Mouse (Mus musculus): ENCODE measurements around the gene Tnfrsf25.

Gene Tnfrsf25

DNA sequence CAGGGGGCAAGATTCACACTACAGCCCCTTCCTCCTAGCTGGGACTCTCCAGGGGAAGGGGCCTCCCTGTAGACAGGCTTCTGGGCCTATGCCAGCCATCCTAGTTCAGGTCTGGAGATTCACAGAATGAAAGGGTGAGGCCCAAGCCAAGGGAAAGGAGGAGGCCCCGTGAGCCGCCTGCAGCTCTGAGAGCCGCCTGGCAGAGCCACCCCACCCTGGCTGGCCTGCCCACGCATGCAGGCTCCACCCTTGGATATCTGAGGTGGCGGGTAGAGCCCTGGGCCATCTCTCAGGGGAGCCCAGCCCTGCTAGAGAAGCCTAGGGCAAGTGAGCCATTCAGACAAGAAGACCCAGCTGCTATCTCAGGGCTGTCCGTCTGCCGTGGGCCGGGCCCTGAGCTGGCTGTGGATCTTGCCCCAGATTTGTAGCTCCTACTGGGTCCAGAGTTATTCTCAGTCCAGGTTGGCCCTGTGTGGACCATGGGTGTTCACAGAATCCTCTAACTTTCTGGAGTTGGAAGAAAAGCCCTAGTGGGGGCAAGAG is 22.9 kb upstream of the Tnfrsf25 start:
- DNase-seq (ENCODE audit: low spot score): no peak

DNA sequence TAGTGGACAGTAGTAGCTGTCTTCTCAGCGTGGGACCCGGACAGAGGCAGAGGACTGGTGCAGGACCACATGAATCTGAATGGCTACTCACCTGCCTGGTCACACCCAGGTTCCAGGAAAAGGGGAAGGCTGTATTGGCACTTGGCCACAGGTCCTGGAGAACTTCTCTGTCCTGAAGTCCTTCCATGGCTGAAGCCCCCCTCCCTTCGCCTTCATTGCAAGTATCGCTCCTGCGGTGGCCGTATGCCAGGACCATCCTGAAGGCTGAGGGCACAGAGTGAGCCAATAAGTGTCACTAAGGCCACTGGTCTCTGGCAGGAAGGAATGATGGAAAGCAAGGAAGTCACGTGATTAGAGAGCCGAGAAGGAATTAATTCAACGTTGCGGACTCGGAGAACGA is 21.5 kb upstream of the Tnfrsf25 start:
- DNase-seq (ENCODE audit: low spot score): no peak

DNA sequence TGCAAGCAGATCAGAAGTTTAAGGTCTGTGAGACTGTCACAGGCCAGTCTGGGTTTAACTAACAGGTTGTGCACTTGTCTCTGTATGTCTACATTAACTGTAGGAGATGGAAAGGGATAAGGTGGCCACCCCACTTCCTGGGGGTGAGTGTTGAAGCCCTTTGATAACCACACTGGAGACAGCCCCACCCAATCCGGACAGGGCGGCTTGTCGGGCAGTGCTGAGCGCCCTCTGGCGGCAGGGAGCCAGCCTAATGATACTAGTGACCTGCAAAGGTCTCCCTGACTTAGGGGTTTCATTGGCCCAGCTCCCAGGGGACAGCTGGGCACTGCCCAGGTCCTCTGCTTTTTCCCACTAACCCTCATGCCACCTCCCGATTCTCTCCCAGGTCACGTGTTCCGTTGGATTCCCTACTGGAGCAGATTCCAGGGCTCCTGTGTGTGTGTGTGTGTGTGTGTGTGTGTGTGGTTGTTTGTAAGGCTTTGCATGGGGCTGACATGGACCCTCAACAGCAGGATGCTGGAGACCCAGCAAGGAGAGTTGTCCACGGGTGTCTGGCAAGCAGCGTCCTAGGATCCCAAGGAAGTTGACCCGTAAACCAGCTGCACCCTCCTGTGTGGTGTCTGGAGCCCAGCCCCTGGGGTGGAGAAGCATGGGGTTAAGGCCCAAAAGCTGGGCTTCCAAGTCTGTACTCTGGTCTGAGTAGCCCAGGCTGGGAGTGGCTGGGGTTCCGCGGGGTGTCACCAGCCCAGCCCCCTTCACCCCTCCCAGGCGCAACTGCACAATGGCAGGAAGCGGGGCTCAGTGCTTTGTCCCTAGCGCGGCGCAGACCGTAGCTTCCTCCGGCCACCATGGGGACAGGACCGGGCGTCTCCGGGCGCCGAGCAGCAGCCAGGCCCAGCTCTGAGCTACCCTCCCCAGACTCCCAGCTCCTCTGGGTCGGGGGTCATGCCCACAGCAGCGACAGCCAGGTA is 19.5 kb upstream of the Tnfrsf25 start:
- peak; percentile 78 for DNase-seq (ENCODE audit: low spot score)

DNA sequence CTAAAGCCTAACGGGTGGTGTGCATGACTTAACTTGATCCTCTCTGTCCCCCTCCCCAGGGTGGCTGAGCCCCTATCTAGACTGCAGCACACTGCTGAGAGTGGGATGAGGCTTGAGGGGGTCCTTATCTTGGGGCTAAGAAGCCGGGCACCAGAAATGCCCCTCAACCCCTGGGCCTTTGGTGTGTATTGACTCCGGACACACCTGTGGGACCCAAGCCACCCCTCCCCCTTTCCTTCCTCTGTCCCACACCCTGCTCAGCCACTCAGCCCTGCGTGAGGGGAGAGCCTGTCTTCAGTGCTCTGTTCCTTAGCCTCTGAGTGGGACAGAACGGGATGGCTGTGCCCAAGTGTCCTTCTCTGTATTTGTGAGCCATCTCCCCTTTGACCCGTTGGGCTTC is 18.8 kb upstream of the Tnfrsf25 start:
- DNase-seq (ENCODE audit: low spot score): no peak

DNA sequence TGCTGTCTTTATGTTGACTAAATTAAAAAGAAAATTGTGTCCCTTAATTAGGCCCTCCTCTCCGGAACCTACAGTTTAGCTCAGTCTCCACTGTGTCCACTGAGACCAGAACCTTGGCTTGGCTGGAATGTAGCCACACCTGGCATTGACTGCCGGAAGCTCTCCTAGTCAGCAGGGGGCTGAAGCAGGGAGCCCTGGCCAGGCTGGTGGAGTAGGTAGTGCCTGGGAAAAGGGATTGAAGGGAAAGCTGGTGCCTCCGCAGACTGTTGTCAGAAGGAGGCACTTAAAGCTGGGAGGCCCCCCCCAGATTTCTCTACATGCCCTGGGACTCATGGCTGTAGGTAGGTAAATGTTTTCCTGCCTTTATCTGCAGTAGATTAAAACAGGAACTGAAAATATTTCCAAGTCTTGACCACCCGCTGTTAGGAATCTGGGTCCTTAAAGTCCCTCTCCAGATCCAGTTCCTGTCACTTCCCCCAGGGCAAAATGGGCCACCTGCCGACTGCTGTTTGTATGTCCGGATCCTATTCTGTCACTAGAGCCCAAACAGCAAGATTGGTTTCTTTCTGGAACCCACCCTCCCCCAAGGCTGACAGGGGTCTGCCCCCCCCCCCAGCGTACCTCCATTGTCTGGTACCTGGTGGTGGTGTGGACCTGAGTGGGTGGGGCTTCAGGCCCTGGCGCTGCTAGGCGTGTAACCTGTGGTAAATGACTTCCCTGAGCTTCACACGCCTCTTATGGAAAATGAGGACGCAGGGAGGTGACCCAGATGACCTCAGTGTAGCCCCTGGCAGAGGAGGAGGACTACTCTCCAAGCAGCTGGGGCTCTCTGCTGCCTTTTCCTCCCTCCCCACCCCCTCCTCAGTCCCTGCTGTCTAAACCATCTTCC is 17.6 kb upstream of the Tnfrsf25 start:
- DNase-seq (ENCODE audit: low spot score): no peak

DNA sequence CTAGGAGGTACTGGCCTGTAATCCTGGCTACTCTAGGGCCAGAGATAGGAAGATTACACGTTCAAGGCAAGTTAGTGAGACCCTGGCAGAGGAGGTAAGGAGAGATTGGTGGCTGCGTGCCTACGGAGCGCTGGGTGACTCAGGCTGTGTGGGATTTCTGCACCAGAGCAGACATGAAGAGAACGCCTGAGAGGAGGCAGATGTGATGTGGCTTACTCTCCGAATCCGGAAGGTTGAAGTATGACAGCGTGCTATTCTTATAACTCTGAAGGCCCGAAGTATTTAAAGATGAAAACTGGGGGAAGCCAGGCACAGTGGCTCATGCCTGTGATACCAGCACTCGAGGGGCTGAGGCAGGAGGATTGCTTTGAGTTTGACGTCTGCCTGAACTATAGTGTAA is 15.2 kb upstream of the Tnfrsf25 start:
- DNase-seq (ENCODE audit: low spot score): no peak

DNA sequence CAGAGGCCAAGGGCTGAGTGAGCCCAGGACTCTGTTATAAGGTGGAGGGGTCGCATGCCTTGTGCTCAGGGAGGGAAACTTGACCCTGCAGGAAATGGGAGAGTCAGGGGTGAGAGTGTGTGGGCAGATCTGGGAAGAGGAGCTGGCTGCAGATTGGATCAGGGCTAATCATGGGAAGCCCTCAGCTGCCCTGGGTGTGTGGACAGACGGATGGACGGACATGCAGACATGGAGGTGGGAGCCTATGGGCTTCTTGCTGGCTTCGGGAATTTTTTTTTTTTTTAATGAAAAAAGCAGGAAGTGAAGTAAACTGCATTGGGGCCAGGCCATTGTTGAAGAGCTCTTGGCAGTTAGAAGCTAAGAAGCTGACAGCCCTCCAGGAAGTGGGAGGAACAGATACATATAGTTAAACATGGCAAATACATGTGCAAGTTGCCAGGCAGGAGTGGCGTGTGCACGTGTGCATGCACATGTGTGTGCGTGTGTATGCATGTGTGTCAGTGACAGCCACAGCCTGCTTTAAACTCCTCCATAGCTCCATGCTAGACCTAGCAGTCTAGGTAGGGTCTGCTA is 14.6 kb upstream of the Tnfrsf25 start:
- no peak for DNase-seq (ENCODE audit: low spot score)

DNA sequence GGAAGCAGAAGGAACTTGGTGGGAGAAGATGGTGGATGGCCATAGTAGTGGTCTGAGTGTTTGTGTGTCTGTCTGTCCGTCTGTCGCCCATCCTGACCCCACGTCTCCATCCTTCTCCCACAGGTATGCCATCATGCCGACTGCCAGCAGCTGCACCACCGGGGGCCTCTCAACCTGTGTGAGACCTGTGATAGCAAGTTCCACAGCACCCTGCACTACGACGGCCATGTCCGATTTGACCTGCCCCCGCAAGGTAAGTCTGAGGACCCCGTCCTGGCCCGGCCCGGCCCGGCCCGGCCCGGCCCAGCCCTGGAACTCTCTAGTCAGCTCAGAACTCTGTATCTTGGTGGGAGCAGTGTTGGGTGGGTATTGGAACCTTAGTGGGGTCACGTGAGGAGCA is 13.8 kb upstream of the Tnfrsf25 start:
- DNase-seq (ENCODE audit: low spot score): no peak

DNA sequence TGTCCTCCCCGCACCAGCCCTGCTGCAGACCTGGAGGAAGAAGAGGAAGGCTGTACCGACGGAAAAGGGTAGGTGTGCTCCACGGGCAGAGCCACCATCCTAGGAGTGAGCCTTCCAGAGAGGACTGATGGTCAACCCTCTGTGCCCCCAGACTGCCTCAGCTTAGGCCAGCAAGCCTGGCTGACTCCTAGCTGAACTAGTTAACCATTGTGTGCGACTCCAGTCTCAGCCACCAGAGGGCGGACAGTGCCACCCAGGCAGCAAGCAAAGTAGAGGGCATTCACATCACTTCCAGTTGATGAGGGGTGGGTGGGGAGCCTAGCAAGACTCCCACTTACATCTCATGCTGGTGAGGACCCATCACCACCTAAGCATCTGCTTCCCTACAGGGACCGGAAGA is 12.7 kb upstream of the Tnfrsf25 start:
- DNase-seq (ENCODE audit: low spot score): peak; percentile 72

DNA sequence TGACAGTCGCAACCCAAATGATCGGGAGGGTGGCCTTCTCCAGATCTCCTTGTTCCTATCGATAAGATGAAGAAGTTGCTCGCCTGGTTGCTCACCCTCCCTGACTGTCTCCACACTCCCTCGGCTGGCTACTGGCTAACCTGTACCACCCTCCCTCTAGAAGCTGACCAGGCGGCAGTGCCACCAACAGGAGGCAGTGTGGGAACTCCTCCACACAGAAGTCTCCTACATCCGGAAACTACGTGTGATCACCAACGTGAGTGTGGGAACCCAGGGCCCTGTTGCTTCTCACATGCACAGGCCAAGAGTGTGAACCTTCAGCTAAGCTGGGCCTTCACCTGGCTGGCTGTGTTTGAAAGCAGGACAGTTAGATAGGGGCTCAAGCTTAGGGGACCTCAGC is 9.0 kb upstream of the Tnfrsf25 start:
- no peak for DNase-seq (ENCODE audit: low spot score)

DNA sequence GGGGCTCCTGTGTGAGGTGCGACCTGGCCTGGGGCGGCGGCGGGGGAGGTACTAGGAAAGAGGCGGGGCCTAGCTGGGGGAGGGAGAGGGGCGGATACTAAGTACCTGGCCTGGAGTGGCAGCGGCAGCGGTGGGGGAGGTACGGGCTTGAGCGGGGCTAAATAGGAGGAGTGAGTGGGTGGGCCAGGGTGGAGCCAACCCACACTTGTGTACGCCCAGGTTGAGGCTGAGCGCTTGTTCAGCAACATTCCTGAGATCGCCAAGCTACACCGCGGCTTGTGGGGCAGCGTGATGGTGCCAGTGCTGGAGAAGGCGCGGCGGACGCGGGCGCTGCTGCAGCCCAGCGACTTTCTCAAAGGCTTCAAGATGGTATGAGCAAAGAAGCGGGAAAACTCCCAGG is 8.2 kb upstream of the Tnfrsf25 start:
- peak; percentile 50 for DNase-seq (ENCODE audit: low spot score)

DNA sequence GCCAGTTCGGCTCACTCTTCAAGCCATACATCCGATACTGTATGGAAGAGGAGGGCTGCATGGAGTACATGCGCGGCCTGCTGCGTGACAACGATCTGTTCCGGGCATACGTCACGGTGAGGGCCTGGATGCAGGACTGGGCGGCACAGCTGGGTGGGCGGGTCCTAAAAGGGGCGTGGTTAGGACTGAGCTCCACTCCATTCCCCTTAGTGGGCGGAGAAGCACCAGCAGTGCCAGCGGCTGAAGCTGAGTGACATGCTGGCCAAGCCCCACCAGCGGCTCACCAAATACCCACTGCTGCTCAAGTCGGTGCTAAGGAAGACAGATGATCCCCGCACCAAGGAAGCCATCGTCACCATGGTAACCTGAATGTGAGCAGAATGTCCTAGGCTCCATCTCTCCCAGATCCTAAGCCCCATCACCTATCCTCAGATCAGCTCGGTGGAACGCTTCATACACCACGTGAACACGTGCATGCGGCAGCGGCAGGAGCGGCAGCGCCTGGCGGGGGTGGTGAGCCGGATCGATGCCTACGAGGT is 7.7 kb upstream of the Tnfrsf25 start:
- peak; percentile 57 for DNase-seq (ENCODE audit: low spot score)

DNA sequence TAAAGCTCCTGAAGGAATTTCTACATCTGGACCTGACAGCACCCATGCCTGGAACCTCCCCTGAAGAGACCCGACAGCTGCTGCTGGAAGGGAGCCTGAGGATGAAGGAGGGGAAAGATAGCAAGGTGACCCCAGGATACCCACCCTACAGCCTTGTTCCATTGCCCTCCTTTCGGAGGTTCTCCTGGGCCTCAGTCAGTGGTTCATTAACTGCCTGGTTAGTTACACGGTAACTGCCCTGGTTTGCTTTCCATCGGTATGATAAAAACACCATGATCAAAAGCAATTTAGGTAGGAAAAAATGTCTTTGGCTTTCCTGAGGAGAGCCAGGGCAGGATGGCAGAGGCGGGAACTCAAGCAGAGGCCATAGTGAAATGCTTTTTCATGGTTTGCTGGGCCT is 7.1 kb upstream of the Tnfrsf25 start:
- DNase-seq (ENCODE audit: low spot score): no peak

DNA sequence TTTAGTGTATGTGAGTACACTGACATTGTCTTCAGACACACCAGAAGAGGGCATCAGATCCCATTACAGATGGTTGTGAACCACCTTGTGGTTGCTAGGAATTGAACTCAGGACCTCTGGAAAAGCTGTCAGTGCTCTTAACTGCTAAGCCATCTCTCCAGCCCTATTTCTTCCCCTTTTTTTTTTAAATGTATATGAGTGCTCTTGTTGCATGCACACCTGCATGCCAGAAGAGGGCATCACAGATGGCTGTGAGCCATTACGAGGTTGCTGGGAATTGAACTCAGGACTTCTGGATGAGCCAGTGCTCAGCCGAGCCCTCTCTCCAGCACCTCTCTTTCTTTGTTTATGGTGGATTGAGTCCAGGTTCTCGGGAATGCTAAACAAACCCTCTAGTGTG is 6.2 kb upstream of the Tnfrsf25 start:
- no peak for DNase-seq (ENCODE audit: low spot score)

DNA sequence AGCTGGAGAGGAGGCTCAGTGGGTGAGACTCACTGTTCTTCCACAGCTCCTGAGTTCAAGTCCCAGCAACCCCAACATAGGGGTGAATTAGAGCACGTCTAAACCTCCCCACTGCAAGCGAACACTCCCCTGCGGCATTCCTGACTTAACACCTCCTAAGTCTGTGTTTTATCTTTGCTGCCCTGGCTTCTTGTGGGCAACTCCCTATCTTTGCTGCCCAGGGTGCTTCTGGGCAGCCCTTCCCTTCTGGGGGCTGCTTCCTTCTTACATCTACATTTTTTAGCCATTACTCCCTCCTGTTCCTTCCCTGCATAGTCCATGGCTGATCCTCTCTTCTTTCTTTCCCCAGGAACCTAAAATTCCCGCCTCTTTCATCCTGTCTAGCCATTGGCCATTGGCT is 5.0 kb upstream of the Tnfrsf25 start:
- DNase-seq (ENCODE audit: low spot score): no peak

DNA sequence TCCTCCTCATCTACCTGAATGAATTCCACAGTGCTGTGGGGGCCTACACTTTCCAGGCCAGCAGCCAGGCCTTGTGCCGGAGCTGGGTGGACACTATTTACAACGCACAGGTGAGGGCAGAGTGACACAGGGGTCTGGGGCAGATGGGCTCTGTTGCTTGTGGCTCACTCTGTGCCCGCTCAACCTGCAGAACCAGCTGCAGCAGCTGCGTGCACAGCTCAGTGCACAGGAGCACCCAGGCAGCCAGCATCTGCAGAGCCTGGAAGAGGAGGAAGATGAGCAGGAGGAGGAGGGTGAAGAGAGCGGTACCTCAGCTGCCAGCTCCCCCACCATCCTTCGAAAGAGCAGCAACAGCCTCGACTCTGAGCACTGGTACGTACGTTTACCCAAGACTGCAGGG is 3.4 kb upstream of the Tnfrsf25 start:
- no peak for DNase-seq (ENCODE audit: low spot score)

DNA sequence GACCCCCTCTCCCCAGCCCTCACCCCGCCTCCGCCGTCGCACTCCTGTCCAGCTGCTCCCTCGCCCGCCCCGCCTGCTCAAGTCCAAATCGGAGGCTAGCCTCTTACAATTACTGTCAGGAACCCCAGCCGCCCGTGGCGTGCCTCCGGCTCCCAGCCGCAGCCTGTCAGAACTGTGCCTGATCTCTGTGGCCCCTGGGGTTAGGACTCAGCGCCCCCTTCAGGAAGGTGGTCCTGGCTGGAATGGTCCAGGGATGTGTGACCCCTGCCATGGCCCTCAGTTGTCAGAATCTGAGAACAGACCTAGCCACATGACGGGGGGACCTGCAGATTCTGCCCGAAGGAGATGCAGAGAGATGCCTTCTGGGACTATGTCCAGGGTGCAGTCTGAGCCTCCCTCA is 1.7 kb upstream of the Tnfrsf25 start:
- DNase-seq (ENCODE audit: low spot score): no peak

DNA sequence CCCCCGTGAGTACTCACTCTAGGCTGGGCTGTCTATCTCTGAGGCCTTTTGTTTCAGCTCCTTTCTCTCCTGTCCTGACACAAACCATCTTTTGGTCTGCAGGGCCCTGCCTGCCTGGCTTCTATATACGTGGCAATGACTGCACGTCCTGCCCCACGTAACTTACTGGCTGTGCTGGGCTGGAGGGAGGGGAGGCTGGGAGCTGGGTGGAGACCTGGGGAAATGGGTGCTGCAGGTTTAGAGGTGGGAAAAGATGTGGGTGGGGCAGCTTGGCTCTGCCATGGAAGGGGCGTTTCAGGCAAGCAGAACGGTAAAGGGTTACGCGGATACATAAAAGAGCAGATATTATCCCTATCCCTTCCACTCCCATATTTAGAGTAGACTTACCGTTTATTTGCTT is 1.8 kb downstream of the Tnfrsf25 start:
- no peak for DNase-seq (ENCODE audit: low spot score)

DNA sequence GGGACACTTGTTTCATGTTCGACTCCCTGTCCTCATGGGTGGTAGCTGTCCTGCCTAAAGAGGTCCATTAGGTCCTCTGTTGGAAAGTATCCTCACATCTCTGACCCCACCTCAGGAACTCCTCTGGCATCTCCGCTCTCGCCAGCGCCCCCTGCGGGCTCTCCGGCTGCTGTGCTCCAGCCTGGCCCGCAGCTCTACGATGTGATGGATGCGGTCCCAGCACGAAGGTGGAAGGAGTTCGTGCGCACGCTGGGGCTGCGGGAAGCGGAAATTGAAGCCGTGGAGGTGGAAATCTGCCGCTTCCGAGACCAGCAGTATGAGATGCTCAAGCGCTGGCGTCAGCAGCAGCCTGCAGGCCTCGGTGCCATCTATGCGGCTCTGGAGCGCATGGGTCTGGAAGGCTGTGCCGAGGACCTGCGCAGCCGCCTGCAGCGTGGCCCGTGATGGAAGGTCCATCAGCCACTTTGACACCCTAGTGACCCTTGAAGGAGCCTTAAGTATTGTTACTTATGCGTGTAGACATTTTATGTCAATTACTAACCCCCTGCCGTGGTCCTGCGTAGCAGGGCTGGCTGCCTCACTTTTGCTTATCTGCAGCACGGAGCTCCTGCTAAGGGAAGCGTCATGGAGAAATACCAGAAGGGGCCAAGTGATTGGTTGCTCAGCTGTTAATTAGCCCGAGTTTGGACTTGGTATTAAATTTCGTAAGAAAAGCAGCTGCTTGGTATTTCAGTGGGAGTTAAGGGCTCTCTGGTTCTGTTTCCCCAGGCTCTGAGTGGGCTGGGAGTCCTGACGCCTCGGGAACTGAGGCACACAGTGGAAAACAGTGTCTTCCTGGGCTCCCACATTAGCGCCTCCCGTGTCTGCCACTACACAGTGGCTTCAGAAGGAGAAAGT is 3.9 kb downstream of the Tnfrsf25 start:
- DNase-seq (ENCODE audit: low spot score): peak; percentile 60

DNA sequence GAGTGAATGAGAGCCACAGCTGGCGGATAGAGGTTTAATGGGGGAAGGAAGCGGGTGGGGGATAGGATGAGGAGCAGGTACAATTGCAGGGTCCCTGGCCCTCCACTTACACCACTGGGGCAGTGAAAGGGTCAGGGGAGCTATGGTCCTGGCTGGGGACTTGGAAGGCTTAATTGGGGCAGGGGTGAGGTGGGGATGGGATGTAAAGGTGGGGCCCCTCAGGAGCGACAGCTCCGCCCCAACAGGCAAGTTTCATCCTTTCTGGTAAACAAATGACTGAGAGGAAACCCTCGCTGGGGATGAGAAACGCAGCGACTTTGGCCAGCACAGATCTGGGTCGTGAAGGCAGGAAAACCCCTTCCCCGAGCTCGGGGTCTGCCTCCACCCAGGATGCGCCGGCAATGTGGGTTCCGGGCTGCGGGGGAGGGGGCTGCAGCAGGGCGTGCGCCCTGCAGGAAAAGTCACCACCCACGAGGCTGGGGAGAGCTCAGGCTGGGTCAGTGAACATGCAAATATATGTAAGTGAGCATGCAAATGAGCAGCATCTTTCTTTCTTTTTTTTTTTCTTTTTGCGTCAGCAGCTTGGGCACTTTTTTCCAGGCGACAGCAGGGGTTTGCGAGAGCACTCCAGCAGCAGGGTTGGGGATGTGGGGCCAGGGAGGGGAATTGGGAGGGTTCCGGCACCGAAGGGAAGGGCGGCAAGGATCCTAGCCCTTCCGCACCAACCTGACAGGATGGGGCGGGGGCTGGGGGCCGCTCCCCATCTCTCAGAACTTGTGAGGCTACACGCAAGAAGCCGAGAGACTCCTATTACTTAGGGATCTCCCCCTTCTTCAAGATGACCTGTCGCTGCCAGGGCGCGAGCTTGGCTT is 4.8 kb downstream of the Tnfrsf25 start:
- DNase-seq (ENCODE audit: low spot score): no peak
